Mouse (Mus musculus) left cerebral cortex, postnatal 14 days (tissue): ENCODE measurements around the gene Ccdc170. TPM values are rescaled to one million over a fixed set of nuclear protein-coding genes. Genes with fewer than 3 reads are reported as not detected.

Experiments used
- DNase-seq, 2 experiments: peaks; one replicate each; pipeline ENCODE4 v3.0.0; 2021 to 2022; ENCODE audit warnings: low spot score in 2 of 2, mixed read lengths in 1 of 2
- intact Hi-C: fragments of 180-260 bp; cut with DNase I; formaldehyde crosslinking; loops from one replicate; pipeline ENCODE4 v1.15.1; 2025
- total RNA-seq, 2 experiments: library from RNA; stranded (reverse); gene quantifications; 2 replicates each; pipeline ENCODE4 v1.2.3; 2021

Ccdc170 gene
- total RNA-seq, 2 experiments from 2014 or later, result 0.13 to 0.21 TPM

DNA sequence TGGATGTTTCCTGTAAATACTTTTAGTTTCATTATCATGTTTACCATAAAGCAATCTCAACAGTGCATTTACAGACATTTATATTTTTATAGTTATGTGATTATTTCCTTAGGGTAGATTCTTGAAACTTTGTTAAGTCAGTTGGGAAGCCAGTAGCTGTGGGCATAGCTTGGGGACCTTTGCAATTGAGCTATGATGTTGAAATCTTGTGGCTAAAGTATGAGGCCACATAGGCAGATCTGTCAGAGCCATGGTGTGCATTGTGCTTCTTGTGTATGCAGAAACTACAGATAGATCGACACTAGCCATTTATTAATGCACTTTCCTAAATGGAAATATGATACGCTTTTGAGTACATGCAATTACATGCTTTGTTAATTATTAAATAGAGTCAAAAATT is 35.3 kb downstream of the Ccdc170 start:
- DNase-seq, result no peak
- intact Hi-C loops, result no loop called here

DNA sequence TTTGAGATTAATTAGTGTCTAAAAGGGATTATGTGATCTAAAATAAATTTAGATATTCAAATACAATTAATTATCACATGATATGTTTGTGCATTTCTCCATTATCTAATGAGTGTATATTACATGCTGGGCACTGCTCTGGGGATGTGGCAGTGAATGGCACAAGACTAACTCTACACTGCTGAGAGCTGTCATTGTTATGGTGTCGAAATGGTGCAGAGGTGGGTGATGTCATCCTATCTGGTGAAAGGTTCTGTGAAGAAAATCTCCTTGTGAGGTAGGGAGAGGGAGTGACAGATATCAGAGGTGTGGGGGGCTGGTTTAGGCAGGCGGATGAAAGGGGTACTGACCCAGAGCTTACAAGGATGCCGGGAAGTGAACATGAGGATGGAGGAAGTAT is 37.3 kb downstream of the Ccdc170 start:
- DNase-seq, result no peak
- intact Hi-C loops, result no loop called here

DNA sequence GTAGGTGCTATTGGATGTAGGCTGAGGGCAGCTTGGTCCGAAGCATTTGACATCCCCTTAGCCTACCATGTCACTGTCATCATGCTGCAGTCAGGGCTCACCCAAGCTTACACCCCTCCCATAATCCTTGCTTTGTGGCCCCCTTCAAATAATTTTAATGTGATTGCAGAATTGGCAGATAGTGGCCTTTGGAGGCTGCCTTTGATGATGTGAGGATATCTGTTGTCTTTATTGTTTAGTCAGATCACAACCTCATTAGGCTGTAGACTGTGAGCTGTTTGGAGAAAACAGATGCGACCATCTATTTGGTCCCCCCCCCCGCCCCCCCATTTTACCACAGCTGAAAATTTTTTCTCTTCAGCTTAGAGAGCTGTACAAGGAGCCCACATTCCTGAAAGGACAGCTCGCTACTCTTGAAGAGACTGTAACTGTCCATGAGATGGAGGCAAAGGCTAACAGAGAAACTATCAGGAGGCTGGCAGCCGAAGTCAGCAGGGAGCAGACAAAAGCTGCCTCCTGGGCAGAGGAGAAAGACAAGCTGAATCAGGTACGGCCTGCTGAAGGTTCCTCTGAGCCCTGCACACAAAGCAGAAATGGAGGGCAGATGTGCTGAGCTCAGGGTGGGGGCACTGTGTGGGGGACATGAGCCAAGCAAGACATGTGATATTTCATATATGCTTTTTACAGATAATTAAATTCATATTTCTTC is 38.2 kb downstream of the Ccdc170 start:
- intact Hi-C loops, result no loop called here

DNA sequence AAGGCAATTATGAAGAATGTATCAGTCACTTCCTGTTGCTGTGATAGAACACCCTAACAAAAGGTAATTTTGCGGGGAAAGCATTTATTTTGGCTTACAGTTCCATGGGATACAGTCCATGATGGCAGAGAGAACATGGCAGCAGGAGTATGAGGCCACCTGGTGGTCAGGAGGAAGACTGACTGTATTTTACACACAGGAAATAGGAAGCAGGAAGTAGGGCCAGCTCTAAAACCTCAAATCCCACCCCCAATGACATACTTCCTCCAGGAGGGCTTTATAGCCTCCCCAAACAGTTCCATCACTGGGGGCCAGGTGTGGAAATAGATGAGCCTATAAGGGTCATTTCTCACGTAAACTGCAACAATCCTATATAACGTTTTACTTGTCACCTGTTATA is 39.8 kb downstream of the Ccdc170 start:
- DNase-seq, result no peak
- intact Hi-C loops, result no loop called here

More for the DNA sequence above, 38.2 kb downstream of the Ccdc170 start:
- DNase-seq, result no peak

DNA sequence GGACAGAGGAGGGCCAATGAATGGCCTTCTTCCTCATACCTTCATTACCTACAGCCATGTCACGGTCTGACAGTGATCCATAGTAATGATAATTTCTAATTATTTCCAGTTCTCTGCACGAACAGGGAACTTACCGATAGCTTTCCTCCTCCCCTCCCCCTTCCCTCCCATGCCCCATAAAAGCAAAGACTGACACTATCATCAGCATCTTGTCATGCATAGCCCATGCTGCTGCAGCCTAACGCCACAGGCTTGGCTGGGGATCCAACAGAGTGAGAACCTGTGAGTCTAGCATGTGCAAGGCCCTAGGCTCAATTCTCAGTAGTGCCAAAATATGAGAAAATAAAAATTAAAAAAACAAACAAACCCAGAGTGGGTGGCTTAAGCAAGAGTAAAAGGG is 40.8 kb downstream of the Ccdc170 start:
- intact Hi-C loops, result no loop called here
- no peak for DNase-seq

DNA sequence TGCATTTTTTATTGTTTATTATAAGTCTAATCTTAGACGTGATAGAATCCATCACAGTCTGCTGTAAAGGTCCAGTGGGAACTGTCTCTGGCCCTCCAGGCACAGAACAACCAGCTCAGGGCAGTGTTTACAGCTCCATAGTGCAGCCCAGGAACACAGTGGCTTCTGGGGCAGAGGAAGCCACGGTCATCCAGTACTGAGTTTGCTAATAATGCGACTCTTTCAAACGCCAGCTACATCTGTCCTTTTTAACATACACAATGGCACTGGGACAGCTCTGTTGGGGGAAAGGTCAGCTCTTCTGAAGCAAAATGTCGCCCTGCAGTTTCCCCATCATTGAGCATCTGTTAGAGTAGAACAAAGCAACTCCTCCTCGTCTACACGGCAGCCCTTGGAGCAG is 45.7 kb downstream of the Ccdc170 start:
- intact Hi-C loops, result no loop called here

DNA sequence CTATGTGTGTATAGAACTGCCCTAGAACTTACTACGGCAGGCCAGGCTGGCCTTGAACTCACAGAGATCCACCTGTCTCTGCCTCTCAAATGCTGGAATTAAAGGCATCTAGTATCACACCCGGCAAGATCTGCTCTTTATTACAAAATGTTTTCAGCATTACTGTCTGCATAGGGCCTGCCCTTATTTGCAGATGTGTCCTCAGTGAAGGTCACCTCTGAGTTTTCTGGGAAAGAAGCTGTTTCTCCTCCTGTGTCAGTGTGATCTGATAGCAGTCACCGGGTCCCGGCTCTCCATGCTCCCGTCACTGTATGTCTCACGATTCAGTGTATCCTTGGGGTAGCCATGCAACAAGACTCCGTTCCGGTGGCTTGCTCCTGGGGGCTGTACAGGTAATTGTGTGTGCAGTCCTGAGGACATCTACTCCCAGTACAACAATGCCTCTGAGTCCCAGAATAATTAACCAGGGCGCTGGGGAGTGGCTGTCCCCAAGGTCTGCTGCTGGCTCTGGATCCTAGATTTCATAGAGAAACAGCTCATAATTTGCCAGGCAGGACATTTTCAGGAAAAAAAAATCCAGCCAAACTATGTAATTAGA is 48.4 kb downstream of the Ccdc170 start:
- no peak for DNase-seq
- intact Hi-C loops, result no loop called here

More for the DNA sequence above, 45.7 kb downstream of the Ccdc170 start:
- no peak for DNase-seq

DNA sequence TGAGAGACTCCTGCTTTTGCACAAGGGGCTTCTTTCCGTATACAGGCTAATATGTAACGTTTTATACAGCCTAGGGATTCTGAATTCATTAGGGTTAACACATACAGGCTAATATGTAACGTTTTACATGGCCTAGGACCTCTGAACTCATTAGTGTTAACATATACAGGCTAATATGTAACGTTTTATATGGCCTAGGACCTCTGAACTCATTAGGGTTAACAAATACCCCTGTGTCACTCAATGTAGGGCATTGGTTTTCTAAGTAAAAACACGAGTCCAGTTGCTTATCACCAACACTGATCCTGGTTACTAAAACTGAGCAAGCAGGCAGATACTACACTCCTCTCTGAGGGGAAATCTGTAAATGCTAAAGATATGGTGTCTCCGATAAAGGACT is 49.6 kb downstream of the Ccdc170 start:
- intact Hi-C loops, result no loop called here
- no peak for DNase-seq

DNA sequence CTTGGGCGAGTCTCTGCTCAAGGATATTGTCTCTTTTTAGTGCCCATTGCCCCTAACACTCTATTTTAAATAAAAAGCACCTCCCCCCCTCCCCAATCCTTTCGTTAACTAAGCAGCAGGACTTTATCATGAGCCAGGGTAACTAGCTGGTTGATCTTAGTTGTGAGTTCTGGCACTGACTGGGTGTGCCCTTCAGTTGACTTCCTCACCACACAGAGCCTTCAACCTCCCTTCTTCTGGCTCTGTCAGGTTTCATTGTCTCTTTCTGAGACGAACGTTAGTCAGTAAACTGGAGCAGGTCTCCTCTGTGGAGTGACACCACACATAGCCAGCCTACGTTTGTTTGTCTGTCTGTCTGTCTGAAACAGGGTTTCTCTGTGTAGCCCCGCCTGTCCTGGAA is 50.4 kb downstream of the Ccdc170 start:
- DNase-seq, result no peak
- intact Hi-C loops, result no loop called here

DNA sequence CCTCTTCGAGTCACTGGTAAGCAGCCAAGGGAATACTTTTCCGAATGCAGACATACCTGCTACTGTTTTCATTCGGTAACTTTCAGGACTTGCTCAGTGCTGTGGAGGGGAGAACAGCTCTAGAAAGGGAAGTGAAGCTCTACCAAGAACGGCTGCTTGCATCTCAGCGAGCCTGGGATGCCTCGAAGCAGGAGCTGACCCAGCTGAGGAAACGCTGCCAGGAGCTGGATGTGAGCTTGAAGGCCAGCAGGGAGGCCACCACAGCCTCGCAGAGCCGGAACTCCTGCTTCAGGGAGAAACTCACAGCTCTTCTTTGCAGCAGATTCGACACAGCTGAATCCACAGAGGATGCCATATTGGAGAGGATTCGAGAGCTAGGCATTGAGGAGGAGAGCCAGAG is 51.6 kb downstream of the Ccdc170 start:
- no peak for DNase-seq

DNA sequence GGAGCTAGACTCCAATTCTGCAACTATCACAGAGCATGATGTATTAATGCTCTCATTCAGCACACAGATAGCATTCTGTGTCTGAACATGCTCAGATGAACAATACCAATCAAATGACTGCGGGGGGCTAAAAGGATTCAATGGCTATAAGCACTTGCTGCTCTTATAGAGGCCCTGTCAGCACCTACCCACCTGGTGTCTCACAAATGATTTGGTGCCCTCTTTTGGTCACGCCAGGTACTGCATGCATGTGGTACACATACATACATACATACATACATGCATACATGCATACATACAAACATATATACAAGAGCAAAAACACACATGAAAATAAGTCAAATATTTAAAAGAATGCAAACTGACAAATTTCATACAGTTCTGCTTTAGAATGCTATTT is 63.2 kb downstream of the Ccdc170 start:
- peak in 1 of 2 experiments; percentile 26 for DNase-seq
- intact Hi-C loops, result no loop called here

More for the DNA sequence above, 51.6 kb downstream of the Ccdc170 start:
- intact Hi-C loops, result no loop called here

DNA sequence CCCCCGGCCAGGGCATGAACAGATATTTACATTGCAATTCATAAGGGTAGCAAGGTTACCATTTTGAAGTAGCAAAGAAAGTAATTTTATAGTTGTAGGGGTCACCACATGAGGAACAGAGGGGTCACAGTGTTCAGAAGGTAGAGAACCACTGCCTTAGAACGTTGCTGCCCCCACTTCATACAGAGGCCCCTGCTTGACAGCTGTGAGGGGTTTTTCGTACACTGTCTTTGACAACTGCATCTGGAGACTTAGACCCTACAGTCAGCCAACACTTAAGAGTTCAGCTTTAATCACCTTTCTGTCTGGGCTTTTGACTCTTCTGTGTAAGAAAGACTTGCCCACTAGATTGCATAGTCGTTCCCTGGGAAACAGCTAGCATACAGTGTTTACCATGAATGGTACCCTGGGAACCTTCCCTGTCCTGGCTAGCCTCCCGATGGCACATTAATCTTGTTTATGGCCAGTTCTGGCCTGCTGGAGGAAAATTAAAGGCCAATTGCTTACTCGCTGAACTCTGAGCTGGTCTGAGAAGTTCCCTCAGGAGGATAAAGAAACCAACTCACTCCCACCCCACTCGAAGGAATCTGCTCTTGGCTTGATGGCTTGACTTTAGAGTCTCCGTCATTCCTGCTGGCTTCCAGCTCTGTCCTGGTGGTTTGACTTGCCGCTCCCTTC is 71.3 kb downstream of the Ccdc170 start:
- intact Hi-C loops, result no loop called here
- DNase-seq, result no peak

DNA sequence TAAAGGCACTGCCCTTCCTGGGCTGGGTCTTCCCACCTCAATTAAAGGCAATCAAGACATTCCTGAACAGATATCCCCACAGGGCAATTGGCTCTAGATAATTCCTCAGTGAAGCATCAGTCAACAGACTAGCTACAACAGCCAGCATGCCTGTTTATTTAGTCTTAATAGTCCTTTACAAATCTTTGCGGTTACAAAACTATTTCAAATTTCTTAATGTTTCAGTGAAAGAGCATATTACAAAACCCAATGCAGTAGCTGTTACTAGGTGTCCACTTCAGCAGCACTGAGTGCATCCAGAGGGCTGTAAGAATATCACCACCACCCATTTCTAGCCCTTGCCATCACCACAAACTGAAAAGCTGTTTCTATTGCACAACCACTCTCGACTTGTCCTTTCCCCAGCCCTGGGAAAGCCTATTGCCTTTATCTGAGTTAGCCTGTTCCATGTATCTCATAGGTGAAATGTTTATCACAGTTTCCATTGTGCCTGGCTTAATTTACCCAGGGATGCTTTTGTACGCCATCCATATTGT is 74.6 kb downstream of the Ccdc170 start:
- DNase-seq, result no peak
- intact Hi-C loops, result no loop called here

DNA sequence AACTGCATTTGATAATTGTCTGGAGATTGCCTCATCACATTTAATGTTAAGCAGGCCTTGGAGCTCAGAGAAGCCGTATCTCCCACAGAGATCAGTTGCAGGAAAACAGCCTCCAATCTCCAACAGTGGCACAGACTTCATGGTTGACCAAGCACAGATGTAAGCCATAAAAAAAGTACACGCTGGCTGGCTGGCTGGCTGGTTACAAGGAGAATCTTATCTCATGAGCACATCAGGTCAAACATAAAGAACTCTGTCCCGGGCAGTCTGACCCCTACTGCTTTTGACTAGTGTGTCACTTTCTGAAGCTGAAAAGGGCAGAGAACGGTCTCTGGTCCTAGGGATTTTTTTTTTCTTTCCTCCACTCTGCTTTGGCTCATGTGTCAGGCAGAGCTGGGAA is 76.8 kb downstream of the Ccdc170 start:
- intact Hi-C loops, result no loop called here
- no peak for DNase-seq

DNA sequence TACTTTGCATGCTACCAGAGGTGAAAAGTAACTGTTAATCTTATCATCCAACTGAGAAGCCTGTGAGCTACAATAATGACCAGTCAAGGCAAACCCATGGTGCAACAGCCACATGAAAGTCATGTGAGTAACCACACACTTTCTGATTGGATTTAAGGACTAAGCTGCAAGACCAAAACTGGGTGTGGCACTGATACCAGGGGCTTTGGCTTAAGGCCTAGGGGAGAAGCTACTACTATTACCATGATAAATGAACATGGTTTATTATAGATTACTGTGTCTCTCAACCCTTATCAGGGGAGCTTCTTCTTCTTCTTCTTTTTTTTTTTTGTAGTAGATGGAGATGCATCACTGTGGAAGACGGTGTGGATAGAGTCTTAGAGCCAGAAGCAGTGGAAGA is 82.8 kb downstream of the Ccdc170 start:
- intact Hi-C loops, result no loop called here
- no peak for DNase-seq

DNA sequence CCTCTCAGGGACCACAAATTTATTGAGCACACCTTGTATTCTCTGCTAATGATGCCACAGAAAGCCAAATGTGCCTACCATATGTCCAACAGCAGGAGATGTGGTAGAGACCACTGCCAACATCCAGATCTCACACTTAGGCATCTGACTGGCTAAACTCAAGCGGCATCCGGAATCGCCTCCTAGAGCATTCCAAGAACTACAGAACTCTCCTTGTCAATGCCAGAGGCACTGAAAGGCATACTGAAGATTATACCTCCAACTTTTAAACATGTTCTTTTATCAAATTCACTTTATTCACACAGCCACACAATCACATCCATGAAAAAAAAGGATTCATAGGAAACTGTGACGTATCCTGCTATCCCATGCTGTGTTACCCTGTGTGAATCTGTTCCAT is 88.5 kb downstream of the Ccdc170 start:
- intact Hi-C loops, result no loop called here
- no peak for DNase-seq

DNA sequence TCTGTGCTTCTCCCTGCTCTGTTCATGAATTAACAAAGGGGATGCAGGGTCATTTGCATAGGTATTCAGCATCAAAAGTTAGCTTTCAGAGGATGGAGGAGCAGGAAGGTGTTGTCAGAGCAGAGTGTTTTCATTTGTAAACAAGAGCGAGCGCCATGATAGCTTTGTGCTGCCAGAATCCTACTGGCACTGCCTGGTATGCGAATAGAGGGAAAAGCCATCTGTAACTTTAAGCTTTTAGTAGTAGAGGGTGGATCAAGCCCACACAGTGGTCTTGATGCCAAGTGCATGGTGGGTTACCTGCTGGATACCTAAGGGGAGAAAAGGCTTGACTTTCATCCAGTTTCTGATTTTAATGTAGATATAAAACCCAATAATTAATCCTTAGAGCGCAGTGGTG is 89.0 kb downstream of the Ccdc170 start:
- intact Hi-C loops, result no loop called here
- no peak for DNase-seq

DNA sequence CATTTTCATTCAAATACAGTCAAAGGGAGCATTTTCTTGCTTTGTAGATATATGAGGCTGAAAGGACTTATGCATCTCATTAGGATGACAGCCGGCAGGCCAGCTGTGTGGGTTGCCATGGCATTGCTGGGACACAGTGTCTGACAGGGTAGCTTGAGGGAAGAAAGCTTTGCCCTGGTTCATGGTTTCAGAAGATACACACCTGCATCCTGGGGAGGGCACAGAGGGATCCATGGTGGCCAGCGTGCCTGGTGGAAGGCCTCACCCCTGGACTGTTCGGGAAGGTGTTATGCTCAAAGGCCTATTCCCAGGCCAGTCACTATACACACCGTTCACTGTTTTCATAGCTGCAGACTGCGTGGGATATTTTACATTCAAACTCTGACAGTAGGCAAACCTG is 99.6 kb downstream of the Ccdc170 start:
- intact Hi-C loops, result no loop called here
- DNase-seq, result peak in 1 of 2 experiments; percentile 16

DNA sequence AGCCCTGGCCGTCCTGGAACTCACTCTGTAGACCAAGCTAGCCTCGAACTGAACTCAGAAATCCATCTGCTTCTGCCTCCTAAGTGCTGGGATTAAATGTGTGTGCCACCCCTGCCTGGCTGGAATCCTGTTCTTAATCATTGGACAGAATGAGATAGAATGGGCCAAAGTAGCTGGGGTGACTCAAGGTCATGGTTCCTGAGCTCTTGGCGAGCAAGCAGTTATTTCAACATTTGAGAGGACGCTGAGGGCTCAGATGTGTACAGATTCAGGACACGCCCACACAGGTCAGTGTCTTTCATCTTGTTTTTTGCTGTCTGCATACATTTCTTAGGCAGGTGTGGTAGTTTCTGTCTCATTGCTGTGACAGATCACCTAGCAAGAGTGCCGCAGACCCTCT is 104.4 kb downstream of the Ccdc170 start:
- no peak for DNase-seq
- intact Hi-C loops, result no loop called here

DNA sequence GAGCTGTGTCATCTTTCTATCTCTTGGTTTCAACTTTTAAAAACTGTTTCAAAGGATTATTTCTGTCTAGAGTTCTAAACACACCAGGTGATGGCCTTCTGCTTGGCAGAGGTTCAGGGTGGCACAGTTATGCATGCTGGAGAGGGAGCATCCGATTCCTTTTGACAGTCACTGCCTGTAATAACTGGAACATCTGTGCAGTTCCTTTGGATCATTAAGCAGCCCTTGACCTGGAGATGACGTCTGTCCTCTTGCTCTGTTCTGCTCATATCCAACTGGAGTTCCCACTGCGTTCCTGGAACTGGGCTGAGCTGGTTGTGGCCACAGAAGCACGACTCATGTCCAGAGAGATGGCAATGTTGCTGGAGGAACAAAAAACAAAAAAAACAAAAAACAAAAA is 107.3 kb downstream of the Ccdc170 start:
- no peak for DNase-seq
- intact Hi-C loops, result no loop called here

DNA sequence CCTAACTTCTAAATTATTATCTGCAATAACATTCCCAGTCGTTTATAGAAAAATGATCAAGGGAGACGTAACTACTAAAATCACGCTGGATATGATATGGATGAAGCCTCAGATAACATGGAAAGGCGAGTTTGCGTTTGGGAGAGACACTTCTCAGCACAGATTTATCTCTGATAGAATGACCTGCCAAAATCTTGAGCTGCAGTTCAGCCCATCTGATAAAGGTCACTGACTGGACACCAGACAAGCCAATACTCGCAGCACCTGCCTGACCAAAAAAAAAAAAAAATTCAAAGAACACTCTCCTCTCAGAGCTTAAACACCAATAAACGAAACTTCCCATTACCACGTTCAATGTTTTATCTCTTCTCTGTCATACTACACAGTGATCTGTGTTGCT is 108.7 kb downstream of the Ccdc170 start:
- intact Hi-C loops, result no loop called here

More for the DNA sequence above, 108.7 kb downstream of the Ccdc170 start:
- DNase-seq, result no peak
